Comparison of ENCODE assay signal across 12 mouse cellular contexts in genomic region chr4:33337999-33338398, GRCm38 (mm10). TPM values are rescaled to one million over a fixed set of nuclear protein-coding genes. Genes with fewer than 3 reads are reported as not detected.
DNase-seq lines count a peak whose midpoint lies in the region; ATAC-seq and TF ChIP-seq lines count a peak whose summit lies in the region.
"Had no signal": no experiment of that assay in that cellular context is flagged by ENCODE, and none has a peak within 500 bp of the region (broad histone marks: within the 10 kb centered on the region; RNA-seq: fewer than 3 reads in every experiment).

No protein-coding gene starts in this region.

- ATAC-seq in lung, embryonic 14.5 days (ENCODE audit: insufficient read depth): no peak
- no peak for ATAC-seq in lung, postnatal 0 days
- peak; percentile 81 for ATAC-seq in erythroblast, adult 5-6 weeks (replicated peaks; ENCODE audit: low FRiP score, poor library complexity, severe bottlenecking)

- no peaks in the 10 kb centered on the region for H3K4me1 ChIP-seq in lung, embryonic 14.5 days (ENCODE audit: insufficient read depth)
- no peaks in the 10 kb centered on the region for H3K4me1 ChIP-seq in lung, postnatal 0 days (ENCODE audit: insufficient read depth, low read depth, low read length)
- H3K4me1 ChIP-seq: embryonic facial prominence, embryonic 15.5 days; midbrain, embryonic 12.5 days; stomach, embryonic 15.5 days had no signal

- no peak overlapping the region for H3K4me3 ChIP-seq in lung, embryonic 14.5 days (ENCODE audit: low read depth, low read length)
- no peak overlapping the region for H3K4me3 ChIP-seq in lung, postnatal 0 days (ENCODE audit: low read depth, low read length)
- H3K4me3 ChIP-seq: embryonic facial prominence, embryonic 15.5 days; midbrain, embryonic 12.5 days; stomach, embryonic 15.5 days had no signal

- H3K9ac ChIP-seq in lung, embryonic 14.5 days: no peak overlapping the region
- H3K9ac ChIP-seq in lung, postnatal 0 days (replicated peaks; ENCODE audit: low read depth): no peak overlapping the region
- H3K9ac ChIP-seq: embryonic facial prominence, embryonic 15.5 days; midbrain, embryonic 12.5 days; stomach, embryonic 15.5 days had no signal

- TF ChIP-seq CTCF in lung, embryonic 14.5 days (IDR thresholded peaks at IDR 0.05; ENCODE audit: low read depth): no peak
- no peak for TF ChIP-seq CTCF in lung, postnatal 0 days (IDR thresholded peaks at IDR 0.05)

- H3K27me3 ChIP-seq in lung, embryonic 14.5 days (ENCODE audit: insufficient read depth, low read length): no peaks in the 10 kb centered on the region
- H3K27me3 ChIP-seq in lung, postnatal 0 days (replicated peaks; ENCODE audit: insufficient read depth, low read length): no peaks in the 10 kb centered on the region
- H3K27me3 ChIP-seq: embryonic facial prominence, embryonic 15.5 days; midbrain, embryonic 12.5 days; stomach, embryonic 15.5 days had no signal

- H3K4me2 ChIP-seq in lung, embryonic 14.5 days: no peak overlapping the region
- H3K4me2 ChIP-seq in lung, postnatal 0 days (replicated peaks; ENCODE audit: low read depth, low read length): no peak overlapping the region
- H3K4me2 ChIP-seq: embryonic facial prominence, embryonic 15.5 days; midbrain, embryonic 12.5 days; stomach, embryonic 15.5 days had no signal

- WGBS in lung, embryonic 14.5 days: 87% methylated on average over 1 of the region's 1 CpGs
- WGBS in lung, postnatal 0 days: 71% methylated on average over 1 of the region's 1 CpGs

- DNase-seq in lung, embryonic 14.5 days: peak; percentile 5
- DNase-seq in lung, postnatal 0 days (ENCODE audit: low spot score): no peak
- DNase-seq in adrenal gland, adult 2 months: peak; percentile 78
- peak; percentile 12 for DNase-seq in telencephalon, adult 2 months (ENCODE audit: low read depth, low spot score)
- DNase-seq in neural tube, embryonic 10.5 days (ENCODE audit: extremely low spot score, low spot score): no peak
- DNase-seq in layer of hippocampus, postnatal 14 days (ENCODE audit: low spot score in 2 of 2): no peak
- DNase-seq in gastrocnemius, postnatal 4 days (ENCODE audit: low spot score in 2 of 2): no peak
- DNase-seq: kidney, adult 9 months had no signal

- TF ChIP-seq EP300 in lung, postnatal 0 days (IDR thresholded peaks at IDR 0.05): no peak

- peaks cover 39% of the 10 kb centered on the region for H3K36me3 ChIP-seq in lung, embryonic 14.5 days (ENCODE audit: insufficient read depth)
- H3K36me3 ChIP-seq in lung, postnatal 0 days (ENCODE audit: insufficient read depth, low read length): no peaks in the 10 kb centered on the region

- no peak overlapping the region for H3K27ac ChIP-seq in lung, embryonic 14.5 days (ENCODE audit: low read depth)
- H3K27ac ChIP-seq in lung, postnatal 0 days (ENCODE audit: low read length): no peak overlapping the region
- H3K27ac ChIP-seq: embryonic facial prominence, embryonic 15.5 days; midbrain, embryonic 12.5 days; stomach, embryonic 15.5 days had no signal

- no peaks in the 10 kb centered on the region for H3K9me3 ChIP-seq in lung, embryonic 14.5 days (ENCODE audit: low read depth, low read length)
- no peaks in the 10 kb centered on the region for H3K9me3 ChIP-seq in lung, postnatal 0 days (ENCODE audit: low read length)
- H3K9me3 ChIP-seq: embryonic facial prominence, embryonic 15.5 days; midbrain, embryonic 12.5 days; stomach, embryonic 15.5 days had no signal

RNA-seq across cellular contexts. Expression of gene Rngtt, which starts 27.9 kb away (rescaled TPM):
- 23.9 and 27.4 TPM in 2 replicates for polyA plus RNA-seq in lung, embryonic 14.5 days (2014; fragmentation: Nextera tagmentation; extraction: Ambion mirVana)
- 9.4 and 10.5 TPM in 2 replicates for polyA plus RNA-seq in lung, postnatal 0 days (2015; fragmentation: Nextera tagmentation; extraction: Ambion mirVana)
- total RNA-seq in adrenal gland, adult 2 months (2021): 10 to 100 TPM; 33.4 to 37.4 TPM
- polyA plus RNA-seq in adrenal gland, adult 2 months (2012; rRNA removed): 2.3 and 2.5 TPM in 2 replicates
- 55.8 and 61.3 TPM in 2 replicates for total RNA-seq in erythroblast, adult 5-6 weeks (2015; ENCODE audit: low replicate concordance)
- total RNA-seq in erythroblast, adult 5-6 weeks (2017; ENCODE audit: low replicate concordance): 109 and 206 TPM in 2 replicates
- 10 to 100 TPM; 20.9 to 23.3 TPM for total RNA-seq in layer of hippocampus, postnatal 14 days (2021)
- 10 to 100 TPM; 14.8 to 15.1 TPM for total RNA-seq in gastrocnemius, postnatal 4 days (2021)

RNA-seq across cellular contexts. Expression of gene Pnrc1, which starts 48.0 kb away (rescaled TPM):
- 123 and 127 TPM in 2 replicates for polyA plus RNA-seq in lung, embryonic 14.5 days (2014; fragmentation: Nextera tagmentation; extraction: Ambion mirVana)
- 153 and 169 TPM in 2 replicates for polyA plus RNA-seq in lung, postnatal 0 days (2015; fragmentation: Nextera tagmentation; extraction: Ambion mirVana)
- total RNA-seq in adrenal gland, adult 2 months (2021): 100 to 1,000 TPM; 165 to 239 TPM
- 205 and 321 TPM in 2 replicates for polyA plus RNA-seq in adrenal gland, adult 2 months (2012; rRNA removed)
- total RNA-seq in erythroblast, adult 5-6 weeks (2015; ENCODE audit: low replicate concordance): 234 and 244 TPM in 2 replicates
- total RNA-seq in erythroblast, adult 5-6 weeks (2017; ENCODE audit: low replicate concordance): 215 and 244 TPM in 2 replicates
- 100 to 1,000 TPM in 1 of 2 experiments, 10 to 100 TPM in 1; 97.2 to 109 TPM for total RNA-seq in layer of hippocampus, postnatal 14 days (2021)
- total RNA-seq in gastrocnemius, postnatal 4 days (2021): 100 to 1,000 TPM; 117 to 126 TPM

Comparison
In these comparisons a context has a peak if more than half of its experiments do, and no peak if none do; other contexts are left out.
1. DNase-seq: peak in lung, embryonic 14.5 days (single experiment), adrenal gland, adult 2 months (single experiment) and telencephalon, adult 2 months (single experiment); none in lung, postnatal 0 days (single experiment), neural tube, embryonic 10.5 days (single experiment), layer of hippocampus, postnatal 14 days (0 of 2) and gastrocnemius, postnatal 4 days (0 of 2).